Mouse (Mus musculus) spleen, postnatal 10 days (tissue): ENCODE data around the gene Hsd17b6.
"Not testable (repeated sequence)": the region's sequence is repeated elsewhere in the genome, so short reads cannot be mapped to it uniquely, and the experiment has no call there.

Experiments
- DNase-seq, 2 experiments: peaks; one replicate each; pipeline ENCODE4 v3.0.0; 2021 to 2022; ENCODE audit warnings: low spot score in 2 of 2

The Hsd17b6 gene

DNA sequence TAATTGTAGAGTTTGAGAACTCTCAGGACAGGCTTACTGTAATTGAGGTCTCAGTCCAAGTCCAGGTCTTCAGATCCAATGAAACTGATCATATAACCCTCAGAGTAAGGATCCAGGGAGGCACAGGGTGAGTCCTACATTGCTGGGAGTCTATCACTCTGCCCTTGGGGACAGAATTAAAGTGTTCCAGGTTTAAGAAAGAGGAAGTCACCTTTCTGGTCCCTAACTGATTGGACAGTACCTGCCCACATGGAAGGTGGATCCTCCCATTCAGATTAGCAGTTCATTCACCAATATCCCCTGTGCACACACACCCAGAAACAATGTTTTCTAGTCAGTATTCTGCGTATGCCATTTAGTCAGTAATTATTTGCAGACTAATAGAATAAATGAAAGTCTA is at the start of gene Hsd17b6:
Gene Hsd17b6 (minus strand): TSS at position 166 of the 400 bp plus-strand sequence.
- no peak for DNase-seq

DNA sequence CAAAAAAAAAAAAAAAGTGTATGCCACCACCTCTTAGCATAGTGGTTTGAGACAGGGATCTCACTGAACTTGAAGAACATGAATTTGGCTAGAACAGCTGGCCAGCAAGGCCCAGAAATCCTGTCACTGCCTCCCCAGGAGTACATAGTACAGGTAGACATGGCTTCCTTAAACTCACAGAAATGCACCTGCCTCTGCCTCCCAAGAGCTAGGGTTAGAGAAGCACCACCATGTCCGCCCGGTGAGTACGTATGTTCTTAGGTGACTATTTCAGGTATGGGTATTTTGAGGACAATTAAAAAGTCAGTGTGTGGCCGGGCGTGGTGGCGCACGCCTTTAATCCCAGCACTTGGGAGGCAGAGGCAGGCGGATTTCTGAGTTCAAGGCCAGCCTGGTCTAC is 45.6 kb upstream of the Hsd17b6 start:
- no peak for DNase-seq

DNA sequence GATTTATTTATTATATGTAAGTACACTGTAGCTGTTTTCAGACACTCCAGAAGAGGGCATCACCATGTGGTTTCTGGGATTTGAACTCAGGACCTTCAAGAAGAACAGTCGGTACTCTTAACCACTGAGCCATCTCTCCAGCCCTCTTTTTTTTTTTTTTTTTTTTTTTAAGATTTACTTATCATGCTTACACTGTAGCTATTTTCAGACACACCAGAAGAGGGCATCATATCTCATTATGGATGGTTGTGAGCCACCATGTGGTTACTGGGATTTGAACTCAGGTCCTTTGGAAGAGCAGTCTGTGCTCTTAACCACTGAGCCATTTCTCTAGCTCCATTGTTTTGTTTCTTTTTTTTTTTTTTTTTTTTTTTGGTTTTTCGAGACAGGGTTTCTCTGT is 44.7 kb upstream of the Hsd17b6 start:
- DNase-seq, result not testable (repeated sequence)

DNA sequence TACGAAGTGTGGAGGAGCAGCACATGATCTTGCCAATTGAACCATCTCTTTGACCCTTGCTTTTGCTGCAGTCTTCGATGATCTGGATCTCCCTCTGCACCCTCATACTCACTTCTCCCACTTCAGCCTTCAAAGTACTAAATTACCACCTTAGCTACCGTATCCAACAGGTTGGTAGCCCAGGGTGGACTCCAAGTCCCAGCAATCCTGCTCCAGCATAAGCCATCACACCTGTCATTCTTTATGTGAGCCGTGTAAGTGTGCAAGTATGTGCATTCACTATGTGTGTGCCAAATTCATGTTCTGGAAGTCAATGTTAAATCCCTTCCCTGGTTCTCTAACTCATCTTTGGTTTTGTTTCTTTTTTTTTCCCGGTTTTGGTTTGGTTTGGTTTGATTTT is 44.2 kb upstream of the Hsd17b6 start:
- no peak for DNase-seq

DNA sequence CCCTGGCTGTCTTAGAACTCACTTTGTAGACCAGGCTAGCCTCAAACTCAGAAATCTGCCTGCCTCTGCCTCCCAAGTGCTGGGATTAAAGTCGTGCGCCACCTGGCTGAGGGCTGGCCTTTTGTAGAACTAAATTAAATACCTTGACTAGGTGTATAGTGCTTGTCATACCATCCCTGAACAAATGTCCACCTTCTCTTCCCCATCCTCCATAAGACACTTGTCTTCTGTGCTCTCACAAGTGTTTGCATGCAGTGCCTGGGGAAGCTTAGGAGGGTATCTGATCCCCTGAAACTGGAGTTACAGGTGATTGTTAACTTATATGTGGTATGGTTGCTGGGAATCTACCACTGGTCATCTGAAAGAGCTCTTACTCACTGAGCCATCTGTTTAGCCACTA is 42.9 kb upstream of the Hsd17b6 start:
- DNase-seq, result no peak

DNA sequence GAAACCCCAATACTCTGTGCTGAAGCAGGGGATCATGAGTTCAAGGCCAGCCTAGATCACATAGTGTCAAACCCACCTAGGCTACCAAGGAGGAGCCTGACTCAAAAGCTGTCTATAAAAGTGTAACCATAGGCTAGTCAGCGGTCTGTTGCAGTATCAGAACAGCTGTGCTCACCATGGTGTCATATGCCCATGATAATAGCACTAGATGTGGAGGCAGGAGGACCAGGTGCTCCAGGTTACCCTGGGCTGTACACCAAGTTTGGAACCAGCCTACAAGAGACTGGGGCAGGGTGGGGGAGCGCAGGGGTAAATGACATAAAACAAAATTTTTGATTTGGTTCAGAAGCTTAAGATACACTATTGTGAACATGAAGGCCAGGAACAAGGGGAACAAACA is 42.3 kb upstream of the Hsd17b6 start:
- no peak for DNase-seq

DNA sequence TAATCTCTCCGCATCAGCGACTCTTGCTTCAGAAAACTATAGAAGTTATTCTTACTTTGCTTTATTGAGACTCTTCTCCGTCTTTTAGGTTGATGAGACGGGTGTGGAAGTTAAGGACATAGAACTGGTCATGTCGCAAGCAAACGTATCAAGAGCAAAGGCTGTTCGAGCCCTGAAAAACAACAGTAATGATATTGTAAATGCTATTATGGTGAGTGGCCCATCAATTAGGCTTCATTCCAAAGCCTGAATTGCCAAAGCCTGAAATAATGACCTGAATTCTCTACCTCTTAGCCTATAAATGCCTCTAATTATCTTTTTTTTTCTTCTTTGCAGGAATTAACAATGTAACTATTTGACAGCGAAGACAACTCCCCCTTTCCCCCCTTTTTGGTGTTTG is 40.7 kb upstream of the Hsd17b6 start:
- DNase-seq, result no peak

DNA sequence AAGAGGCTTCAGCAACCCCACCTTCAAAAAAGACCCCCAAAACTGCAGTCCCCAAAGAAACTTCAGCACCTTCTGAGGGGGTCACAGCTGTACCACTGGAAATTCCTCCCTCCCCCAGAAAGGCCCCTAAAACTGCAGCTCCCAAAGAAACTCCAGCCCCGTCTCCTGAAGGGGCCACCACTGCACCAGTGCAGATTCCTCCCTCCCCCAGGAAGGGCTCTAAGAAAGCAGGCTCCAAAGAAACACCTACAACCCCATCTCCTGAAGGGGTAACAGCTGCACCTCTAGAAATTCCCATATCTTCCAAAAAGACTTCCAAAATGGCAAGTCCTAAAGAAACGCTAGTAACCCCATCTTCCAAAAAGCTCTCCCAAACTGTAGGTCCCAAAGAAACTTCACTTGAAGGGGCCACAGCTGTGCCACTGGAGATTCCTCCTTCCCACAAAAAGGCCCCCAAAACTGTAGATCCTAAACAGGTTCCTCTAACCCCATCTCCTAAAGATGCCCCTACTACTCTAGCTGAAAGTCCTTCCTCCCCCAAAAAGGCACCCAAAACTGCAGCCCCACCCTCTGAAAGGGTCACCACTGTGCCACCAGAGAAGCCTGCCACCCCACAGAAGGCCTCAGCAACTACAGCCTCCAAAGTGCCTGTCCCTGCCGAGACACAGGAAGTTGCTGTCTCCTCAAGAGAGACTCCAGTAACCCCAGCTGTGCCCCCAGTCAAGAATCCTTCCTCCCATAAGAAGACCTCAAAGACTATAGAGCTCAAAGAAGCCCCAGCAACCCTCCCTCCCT is 35.8 kb upstream of the Hsd17b6 start:
- DNase-seq, result no peak

DNA sequence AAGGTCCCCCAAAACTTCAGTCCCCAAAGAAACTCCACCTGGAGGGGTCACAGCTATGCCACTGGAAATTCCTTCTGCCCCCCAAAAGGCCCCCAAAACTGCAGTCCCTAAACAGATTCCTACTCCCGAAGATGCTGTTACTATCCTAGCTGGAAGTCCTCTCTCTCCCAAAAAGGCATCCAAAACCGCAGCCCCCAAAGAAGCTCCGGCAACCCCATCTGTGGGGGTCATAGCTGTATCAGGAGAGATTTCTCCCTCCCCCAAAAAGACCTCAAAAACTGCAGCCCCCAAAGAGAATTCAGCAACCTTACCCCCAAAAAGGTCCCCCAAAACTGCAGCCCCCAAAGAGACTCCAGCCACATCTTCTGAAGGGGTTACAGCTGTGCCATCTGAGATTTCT is 35.1 kb upstream of the Hsd17b6 start:
- DNase-seq, result no peak

DNA sequence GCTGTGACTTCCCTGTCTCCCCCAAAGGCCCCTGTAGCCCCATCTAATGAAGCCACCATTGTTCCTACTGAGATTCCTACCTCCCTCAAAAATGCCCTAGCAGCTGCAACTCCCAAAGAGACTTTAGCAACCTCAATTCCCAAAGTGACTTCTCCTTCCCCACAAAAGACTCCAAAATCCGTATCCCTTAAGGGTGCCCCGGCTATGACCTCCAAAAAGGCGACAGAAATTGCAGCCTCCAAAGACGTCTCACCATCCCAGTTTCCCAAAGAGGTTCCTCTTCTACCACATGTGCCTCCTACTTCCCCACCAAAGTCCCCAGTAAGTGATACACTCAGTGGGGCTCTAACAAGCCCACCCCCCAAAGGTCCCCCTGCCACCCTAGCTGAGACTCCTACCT is 34.2 kb upstream of the Hsd17b6 start:
- no peak for DNase-seq

DNA sequence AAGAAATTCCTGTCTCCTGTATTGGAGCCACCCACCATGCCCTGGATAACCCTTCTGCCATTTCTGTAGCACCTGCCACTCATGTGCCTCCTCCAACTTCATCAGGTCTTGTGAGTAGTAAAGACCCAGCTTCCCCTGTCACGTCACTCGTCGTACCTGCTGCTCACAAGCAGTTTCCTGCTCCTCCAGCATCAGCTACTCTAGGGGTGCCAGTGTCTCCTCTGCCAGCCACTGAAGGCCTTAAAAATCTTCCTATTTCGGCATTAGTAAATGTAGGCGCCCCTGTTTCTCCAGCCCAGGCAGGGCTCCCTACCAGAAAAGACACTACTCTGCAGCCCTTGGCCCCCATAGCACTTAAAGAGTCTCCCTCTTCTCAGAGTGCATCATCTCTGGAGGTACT is 32.9 kb upstream of the Hsd17b6 start:
- no peak for DNase-seq

DNA sequence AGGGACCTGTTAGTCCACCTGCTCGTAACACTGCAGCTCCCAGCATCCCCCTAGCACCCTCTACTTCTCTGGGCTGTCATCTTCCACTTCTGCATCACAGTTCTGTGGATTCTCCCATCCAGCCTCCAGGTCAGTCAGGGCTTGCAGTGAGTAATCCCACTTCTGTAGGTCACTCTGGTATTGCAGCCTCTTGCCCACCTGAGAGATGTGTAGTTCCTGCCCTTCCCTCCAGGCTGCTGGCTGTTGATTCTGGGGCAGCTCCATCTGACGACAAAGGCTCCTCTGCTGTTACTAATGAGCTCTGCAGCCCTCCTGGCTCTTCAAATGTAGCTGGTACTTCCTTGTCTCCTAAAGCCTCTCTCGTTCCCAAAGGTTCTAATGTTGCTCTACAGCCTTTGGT is 32.4 kb upstream of the Hsd17b6 start:
- no peak for DNase-seq

DNA sequence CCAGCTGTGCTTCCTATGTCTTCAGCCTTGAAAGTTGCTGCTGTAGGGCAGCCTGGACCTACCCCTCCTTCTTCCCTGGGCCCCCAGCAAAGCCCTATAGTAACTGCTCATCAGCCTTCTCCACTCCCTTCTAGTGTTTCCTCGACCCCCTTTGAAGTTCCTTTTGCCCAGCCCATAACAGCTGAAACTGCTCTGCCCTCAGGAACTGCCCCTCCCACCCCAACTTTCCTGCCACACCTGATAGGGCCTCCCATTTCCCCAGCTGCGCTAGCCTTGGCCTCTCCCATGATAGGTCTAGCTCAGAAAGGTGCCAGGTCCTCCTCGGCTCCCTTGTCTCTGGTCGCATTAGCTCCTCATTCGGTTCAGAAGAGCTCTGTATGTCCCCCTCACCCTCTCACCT is 31.8 kb upstream of the Hsd17b6 start:
- peak in 1 of 2 experiments; percentile 35 for DNase-seq

DNA sequence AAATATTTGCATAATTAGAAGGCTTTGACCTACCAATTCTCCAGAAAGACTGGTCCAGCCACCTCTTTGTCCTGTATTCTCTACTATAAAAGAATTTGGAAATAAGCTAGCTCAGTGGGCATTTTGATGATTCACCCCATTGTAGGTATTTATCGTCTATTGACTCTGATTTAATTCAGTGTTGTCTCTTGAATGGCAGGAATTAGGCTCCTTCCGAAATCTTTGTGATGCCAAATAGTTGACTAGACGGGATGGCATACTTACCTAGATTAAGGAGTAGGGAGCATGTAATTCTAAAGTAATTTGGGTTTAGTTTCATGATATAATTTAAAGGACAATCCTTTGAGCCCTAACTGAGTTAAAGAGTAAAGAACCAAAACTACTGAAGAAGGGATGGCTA is 30.5 kb upstream of the Hsd17b6 start:
- no peak for DNase-seq

DNA sequence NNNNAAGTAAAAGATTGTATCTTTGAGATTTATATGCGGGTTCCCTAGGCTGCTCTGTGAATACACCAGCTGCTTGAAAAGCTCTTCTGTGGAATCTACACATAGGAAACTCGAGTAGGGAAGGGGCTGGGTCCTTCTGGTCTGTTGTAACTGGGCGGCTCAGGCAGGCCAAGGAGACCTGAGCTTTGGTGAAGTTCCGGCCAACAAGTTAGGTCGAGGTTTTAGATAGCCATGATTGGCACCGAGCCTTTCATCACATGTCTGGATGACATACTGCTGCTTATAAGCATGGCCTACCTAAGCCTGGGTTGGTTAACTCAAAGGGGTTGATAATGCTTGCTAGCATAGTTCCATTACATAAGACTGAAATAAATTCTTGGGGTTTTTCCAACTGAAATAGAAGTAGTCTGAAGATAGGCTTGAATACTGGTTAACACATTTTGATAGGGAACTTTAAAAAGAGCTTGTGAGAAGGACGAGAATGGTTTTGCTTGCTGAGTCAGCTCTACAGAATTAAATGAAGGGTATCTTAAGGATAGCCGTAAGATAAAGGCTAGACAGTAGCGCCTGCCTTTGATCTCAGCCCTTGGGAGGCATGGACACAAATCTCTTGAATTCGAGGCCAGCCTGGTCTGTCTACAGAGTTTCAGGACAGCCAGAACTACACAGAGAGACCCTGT is 29.5 kb upstream of the Hsd17b6 start:
- DNase-seq, result peak; percentile 37 to 48

DNA sequence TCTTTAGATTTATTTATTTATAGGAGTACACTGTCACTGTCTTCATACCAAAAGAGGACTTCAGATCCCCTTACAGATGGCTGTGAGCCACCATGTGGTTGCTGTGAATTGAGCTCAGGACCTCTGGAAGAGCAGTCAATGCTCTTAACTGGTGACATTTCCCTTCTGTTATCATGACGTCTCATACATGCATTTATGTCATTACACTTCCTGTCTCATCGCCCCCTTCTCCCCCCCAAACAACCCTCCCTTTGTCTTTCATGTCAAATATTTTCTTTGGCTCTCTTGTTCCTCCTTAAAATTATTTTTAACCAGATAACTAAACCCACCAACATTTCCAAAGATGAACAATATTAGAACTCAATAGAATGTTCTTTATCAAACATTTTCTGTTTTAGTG is 23.4 kb upstream of the Hsd17b6 start:
- no peak for DNase-seq

DNA sequence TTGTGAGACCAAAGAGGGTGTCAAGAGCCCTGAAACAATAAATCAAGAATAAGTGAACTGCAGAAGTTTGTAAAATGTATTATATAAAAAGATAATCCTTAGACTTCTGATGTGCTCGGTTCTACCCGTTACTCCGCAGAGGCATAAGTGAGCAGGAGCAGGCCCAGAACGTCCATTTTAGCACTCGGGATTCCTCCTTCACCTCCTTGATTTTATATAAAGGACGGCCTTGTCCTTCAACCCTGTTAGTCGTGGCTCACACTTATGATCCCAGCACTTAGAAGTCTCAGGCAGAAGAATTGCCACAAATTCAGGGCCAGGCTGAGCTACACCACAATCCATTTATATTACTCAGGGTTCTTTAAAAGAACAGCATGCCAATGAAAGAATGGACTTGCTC is 22.5 kb upstream of the Hsd17b6 start:
- no peak for DNase-seq

DNA sequence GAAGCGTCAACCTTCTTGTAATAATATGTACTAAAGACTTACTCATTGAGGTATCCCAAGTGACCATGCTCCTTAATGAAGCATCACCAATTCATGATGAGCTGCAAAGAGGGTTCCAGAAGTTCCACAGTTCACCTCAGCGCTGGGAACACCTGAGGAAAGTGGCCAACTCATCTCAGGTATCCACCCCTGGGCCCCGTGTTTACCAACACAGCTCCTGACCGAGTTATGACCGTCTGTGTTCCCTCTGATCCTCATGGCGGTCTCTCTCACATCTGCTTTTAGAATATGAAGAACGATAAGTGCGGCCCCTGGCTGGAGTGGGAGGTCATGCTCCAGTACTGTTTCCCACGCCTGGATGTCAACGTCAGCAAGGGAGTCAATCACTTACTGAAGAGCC is 16.1 kb upstream of the Hsd17b6 start:
- DNase-seq, result no peak

DNA sequence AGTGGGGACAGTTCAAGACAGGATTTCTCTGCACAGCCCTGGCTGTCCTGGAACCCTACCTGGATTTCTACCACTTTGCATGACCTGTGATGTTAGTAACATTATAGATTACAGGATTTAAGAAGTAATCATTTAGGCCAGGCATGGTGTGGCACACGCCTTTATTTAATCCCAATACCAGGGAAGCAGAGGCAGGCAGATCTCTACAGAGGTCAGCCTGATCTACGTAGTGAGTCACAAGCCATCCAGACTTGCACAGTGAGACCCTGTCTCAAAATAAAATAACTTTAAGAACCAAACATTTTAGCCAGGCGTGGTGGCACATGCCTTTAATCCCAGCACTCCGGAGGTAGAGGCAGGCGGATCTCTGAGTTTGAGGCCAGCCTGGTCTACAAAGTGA is 14.8 kb upstream of the Hsd17b6 start:
- DNase-seq, result no peak

DNA sequence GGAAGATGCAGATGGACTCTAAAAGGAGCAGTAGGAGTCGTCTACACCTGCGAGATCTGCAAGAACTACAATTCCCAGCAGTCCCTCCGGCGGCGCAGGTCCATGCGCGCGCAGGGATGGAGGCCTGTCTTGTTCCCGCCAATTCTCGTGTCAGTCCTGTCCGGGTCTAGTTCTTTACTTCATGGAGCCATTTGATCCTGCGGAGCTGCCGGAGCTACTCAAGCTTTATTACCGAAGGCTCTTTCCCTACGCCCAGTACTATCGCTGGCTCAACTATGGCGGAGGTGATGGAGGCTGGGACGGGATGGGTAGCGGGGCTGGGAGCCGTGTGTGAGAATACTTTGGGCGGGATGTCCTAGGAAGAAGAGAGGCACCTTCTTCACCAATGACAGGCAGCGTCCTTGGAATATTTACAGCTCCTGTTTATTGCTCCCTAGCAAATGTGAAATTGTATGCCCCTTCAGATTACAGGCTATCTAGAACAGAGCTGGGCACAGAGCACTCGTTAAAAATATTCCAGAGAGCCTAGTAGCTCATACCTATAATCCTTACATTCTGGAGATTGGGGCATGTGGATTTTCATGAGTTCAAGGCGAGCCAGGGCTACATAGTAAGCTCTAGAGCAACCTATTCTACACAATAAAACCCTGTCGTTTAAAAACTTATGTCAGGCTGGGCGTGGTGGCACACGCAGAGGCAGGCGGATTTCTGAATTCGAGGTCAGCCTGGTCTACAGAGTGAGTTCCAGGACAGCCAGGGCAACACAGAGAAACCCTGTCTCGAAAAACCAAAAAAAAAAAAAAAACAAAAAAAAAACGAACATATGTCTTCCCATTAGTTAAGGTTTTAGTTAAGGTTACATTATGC is 7.9 kb upstream of the Hsd17b6 start, which contains the start of gene Prim1:
Gene Prim1 (plus strand): TSS at position 101 of the 867 bp plus-strand sequence.
- DNase-seq, result peak; percentile 79 to 89

DNA sequence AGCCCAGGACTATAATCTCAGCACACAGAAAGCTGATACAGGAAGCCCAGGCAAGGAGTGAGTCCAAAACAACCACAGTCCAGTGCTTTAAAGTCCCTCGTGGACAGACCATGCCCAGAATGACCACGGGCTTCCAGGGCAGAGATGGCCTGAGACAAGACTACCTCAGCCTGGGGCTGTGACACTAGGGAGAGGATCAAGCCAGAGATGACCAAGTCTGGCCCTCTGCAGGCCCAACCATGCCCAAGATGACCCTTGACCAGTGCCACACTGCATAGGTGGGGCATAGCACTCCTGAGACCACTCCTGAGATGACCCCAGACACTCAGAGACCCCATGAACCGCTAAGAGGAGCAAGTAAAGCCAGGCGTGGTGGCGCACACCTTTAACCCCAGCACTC is 2.3 kb upstream of the Hsd17b6 start:
- DNase-seq, result no peak

DNA sequence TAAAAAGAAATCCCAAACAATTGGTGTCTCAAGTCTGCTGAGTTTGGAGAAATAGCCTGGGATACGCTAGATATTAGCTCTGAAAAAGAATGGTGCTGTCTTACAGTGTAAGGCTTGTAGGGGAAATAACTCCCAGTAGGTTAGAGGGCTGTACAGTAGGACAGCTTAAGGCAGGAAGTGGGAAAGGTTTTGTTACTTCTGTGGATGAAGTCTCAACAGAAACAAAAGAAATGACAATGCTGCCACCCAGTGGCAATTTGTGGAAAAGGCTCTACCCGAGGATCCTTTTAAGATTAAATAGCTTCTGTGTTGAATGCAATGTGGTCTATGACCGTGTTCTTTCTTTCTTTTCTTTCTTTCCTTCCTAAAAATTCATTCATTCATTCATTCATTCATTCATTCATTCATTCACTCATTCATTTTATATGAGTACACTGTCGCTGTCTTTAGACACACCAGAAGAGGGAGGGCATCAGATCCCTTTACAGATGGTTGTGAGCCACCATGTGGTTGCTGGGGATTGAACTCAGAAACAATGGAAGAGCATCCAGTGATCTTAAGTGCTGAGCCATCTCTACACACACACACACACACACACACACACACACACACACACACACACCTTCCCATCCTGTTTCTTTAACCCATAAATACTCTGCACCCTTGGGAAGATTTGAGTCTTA is 937 bp upstream of the Hsd17b6 start:
- peak; percentile 53 to 78 for DNase-seq
